Mouse (Mus musculus) testis, adult 2 months (tissue): ENCODE measurements at regions not wholly inside any gene's neighbourhood (a gene's known extent, or its start where the extent isn't known, plus 50 kb on each side); places are given as distances from the start of the nearest gene placed in this dataset.

Experiments used
- CTCF ChIP-seq: fragments of 200-500 bp; IDR thresholded peaks from 2 replicates; pipeline ENCODE4 v1.5.1; 2012; ENCODE audit warnings: low read depth, mild to moderate bottlenecking, inconsistent platforms, low read length, moderate library complexity; ENCODE audit not compliant: control insufficient read depth, insufficient read depth, insufficient replicate concordance
- POLR2A ChIP-seq: fragments of 200-500 bp; IDR thresholded peaks from 2 replicates; pipeline ENCODE4 v1.6.1; 2012; ENCODE audit warnings: low read depth, mild to moderate bottlenecking, inconsistent platforms, low read length, moderate library complexity; ENCODE audit not compliant: control insufficient read depth

DNA sequence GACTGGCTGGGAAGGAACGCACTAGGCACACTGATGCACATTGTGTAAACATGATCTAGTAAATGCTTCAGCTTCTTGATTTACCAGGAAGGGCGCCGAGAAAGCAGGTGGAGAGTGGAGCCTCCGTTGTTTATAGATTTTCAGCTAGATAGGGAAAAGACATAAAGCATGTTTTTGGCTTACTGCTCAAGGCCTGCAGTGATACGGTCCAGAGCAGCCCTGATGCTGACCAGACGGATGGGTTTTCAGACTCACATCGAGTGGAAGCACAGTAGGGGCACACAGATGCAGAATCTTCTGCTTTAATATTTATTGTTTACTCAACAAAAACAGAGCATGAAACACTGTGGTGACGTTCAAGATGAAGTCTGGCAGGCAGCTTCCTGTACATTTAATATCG, 331.3 kb upstream of the Gm5148 start:
- TF ChIP-seq POLR2A = no peak
- TF ChIP-seq CTCF = no peak
